Mouse (Mus musculus) stomach, postnatal 0 days (tissue): ENCODE results near the gene Dpep2nb.

ENCODE experiments used
- CTCF ChIP-seq: IDR thresholded peaks from 2 replicates; pipeline ENCODE4 v1.5.1; 2016; ENCODE audit warnings: antibody characterized with exemption, low read depth, mild to moderate bottlenecking, moderate library complexity
- EP300 ChIP-seq: optimal IDR thresholded peaks from 2 replicates; pipeline ENCODE3; 2016; ENCODE audit warnings: antibody characterized with exemption

GRCm38 (mm10) chr8:106039605-106040004 lies 33.8 kb upstream of the Dpep2nb start:
- TF ChIP-seq CTCF (no peak), EP300 (no peak)
